Mouse (Mus musculus) left cerebral cortex, adult 11 months (tissue): Measurements from ENCODE around the gene Cpeb3.
"Not testable (repeated sequence)": the region's sequence is repeated elsewhere in the genome, so short reads cannot be mapped to it uniquely, and the experiment has no call there.

Experiments used
- DNase-seq: peaks from one replicate; pipeline ENCODE4 v3.0.0; 2022; ENCODE audit warnings: low spot score

The Cpeb3 gene

GRCm38 (mm10) chr19:37206641-37207302 lies 1.6 kb downstream of the Cpeb3 start:
- peak; percentile 27 for DNase-seq

GRCm38 (mm10) chr19:37205155-37205554 lies 3.2 kb downstream of the Cpeb3 start:
- not testable (repeated sequence) for DNase-seq

- no peak for DNase-seq
Observed at GRCm38 (mm10) chr19:37203371-37203770, 5.0 kb downstream of the Cpeb3 start.

- no peak for DNase-seq
Observed at GRCm38 (mm10) chr19:37199889-37200288, 8.5 kb downstream of the Cpeb3 start.

- DNase-seq, result no peak
Observed at GRCm38 (mm10) chr19:37198165-37198880, 10.1 kb downstream of the Cpeb3 start.

- DNase-seq, result no peak
Observed at GRCm38 (mm10) chr19:37192475-37193058, 15.8 kb downstream of the Cpeb3 start.

- DNase-seq, result no peak
Observed at GRCm38 (mm10) chr19:37188366-37188948, 19.9 kb downstream of the Cpeb3 start.

- DNase-seq, result peak; percentile 47
Observed at GRCm38 (mm10) chr19:37177819-37178708, 30.3 kb downstream of the Cpeb3 start.

GRCm38 (mm10) chr19:37176879-37177462 lies 31.4 kb downstream of the Cpeb3 start:
- DNase-seq, result no peak

GRCm38 (mm10) chr19:37175919-37176318 lies 32.5 kb downstream of the Cpeb3 start:
- peak; percentile 68 for DNase-seq

GRCm38 (mm10) chr19:37175436-37175805 lies 33.0 kb downstream of the Cpeb3 start:
- no peak for DNase-seq

GRCm38 (mm10) chr19:37174716-37175435 lies 33.5 kb downstream of the Cpeb3 start:
- peak; percentile 49 for DNase-seq

- DNase-seq, result no peak
Observed at GRCm38 (mm10) chr19:37174116-37174715, 34.2 kb downstream of the Cpeb3 start.

GRCm38 (mm10) chr19:37173331-37174115 lies 34.9 kb downstream of the Cpeb3 start:
- no peak for DNase-seq

- DNase-seq, result no peak
Observed at GRCm38 (mm10) chr19:37172566-37173130, 35.8 kb downstream of the Cpeb3 start.

- DNase-seq, result no peak
Observed at GRCm38 (mm10) chr19:37172096-37172495, 36.3 kb downstream of the Cpeb3 start.

- no peak for DNase-seq
Observed at GRCm38 (mm10) chr19:37156770-37157336, 51.5 kb downstream of the Cpeb3 start.

- DNase-seq, result no peak
Observed at GRCm38 (mm10) chr19:37156040-37156439, 52.4 kb downstream of the Cpeb3 start.

GRCm38 (mm10) chr19:37147145-37147544 lies 61.3 kb downstream of the Cpeb3 start:
- DNase-seq, result no peak
